Mouse (Mus musculus): ENCODE results near the gene Gm11549.

Gm11549 gene

GRCm38 (mm10) chr3:36478776-36479175 lies 42.8 kb downstream of the Gm11549 start:
- no peak for DNase-seq (ENCODE audit: low spot score)

DNA sequence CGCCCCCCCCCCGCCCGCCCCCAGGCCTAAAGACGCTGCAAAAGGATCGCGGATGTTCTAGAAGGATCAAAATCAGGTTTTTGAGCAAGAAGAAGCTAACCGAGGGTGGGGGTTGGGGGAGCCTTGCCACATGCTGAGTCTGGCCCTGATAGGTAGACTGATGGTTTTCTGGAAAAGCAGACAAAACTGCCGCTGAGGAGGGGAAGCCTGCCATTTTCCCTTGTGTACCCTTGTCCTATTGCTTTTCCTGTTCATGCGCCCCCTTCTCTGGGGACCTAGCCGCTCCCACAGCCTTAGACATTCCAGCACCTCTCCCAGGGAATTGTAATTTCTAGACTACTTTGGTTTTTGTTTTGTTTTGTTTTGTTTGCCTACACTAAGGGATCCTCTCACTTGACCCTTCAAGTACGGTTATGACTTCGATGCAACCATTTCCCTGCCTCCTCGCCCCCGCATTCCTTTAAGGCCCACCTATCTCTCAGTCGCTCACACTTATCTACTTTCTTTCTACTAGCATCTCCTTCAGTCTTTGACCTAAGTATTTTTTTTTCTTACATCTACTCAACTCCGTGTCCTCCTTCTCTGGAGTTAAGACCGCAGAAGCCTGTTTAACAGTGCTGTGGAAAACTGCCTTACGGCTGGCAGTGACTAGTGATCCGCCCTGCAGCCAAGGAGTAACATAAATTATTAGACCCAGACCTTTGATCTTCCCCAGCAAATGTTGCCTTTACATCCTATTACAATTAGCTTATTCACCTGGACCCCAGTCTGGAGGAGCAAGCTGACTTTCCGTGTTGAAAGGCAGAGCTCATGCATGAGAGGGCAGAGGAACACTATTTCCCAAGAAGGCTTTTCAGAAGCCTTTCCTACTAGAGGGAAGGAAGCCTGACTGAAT lies 45.1 kb downstream of the Gm11549 start:
- no peak for DNase-seq (ENCODE audit: low spot score)

GRCm38 (mm10) chr3:36475532-36476087 lies 46.0 kb downstream of the Gm11549 start, which contains the start of the genes Anxa5 and 1810062G17Rik:
TSS of gene Anxa5 (minus strand) at chr3:36475894.
TSS of gene 1810062G17Rik (plus strand) at chr3:36475937.
- peak; percentile 93 for DNase-seq (ENCODE audit: low spot score)

- peak; percentile 39 for DNase-seq (ENCODE audit: low spot score)
Observed at GRCm38 (mm10) chr3:36474938-36475483, 46.6 kb downstream of the Gm11549 start.

GRCm38 (mm10) chr3:36474421-36474820 lies 47.2 kb downstream of the Gm11549 start:
- DNase-seq (ENCODE audit: low spot score): no peak

DNA sequence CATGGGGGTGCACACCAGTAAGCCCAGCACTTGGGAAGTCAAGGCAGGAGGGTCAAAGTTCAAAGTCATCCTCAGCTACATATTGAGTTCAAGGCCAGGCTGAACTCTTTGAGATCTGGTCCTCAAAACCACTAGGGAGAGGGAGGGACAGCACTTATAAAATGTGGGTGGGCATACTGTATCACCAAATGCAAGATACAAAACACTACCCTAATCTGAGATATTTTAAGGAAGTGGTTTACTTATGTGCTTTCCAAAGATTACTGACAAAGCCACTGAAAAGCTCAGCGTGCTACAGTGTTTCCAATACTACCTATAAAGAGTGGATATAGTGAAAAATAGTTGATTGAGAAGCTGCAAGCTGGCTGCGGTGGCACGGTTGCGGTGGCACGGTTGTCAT lies 48.4 kb downstream of the Gm11549 start:
- DNase-seq (ENCODE audit: low spot score): no peak

GRCm38 (mm10) chr3:36471856-36472255 lies 49.8 kb downstream of the Gm11549 start:
- DNase-seq (ENCODE audit: low spot score): no peak

- DNase-seq (ENCODE audit: low spot score): no peak
Observed at GRCm38 (mm10) chr3:36468871-36469270, 52.7 kb downstream of the Gm11549 start.

DNA sequence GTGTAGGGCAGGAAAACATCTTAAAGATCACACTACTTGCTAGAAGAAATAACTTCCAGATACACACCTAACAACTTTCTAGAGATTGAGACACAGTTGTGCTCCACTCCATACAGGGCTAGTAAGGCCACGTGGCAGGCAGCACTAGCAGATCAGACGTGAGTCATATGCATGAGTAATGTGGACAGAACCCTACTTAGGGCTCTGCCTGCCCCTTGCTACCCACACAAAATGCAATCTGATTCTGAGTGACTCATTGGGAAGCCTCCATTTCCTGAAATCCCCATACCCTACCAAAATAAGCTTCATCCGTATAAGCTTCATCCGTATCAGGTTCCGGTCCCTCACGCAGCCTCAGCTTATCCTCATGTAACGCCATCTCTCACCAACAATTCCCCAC lies 54.0 kb downstream of the Gm11549 start:
- no peak for DNase-seq (ENCODE audit: low spot score)

DNA sequence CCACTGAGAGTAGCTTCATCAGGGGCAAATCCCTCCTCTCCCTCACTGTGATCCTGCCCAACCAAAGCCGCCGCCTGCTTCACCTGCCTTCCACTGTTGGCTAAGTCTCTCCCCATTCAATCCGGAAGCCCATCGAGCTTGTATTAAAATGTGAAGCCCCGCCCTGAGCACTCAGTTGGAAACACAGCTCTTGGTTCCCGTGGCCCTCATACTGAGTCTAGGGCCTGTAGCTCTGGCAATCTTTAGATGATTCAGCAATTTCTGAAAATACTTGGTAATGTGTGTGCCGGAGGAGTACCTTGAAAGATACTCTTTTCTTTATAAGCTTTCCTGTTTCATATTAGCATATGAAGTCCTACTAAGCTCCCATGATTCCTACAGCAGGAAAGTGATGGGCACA lies 56.1 kb downstream of the Gm11549 start:
- DNase-seq (ENCODE audit: low spot score): no peak

All from urinary bladder, postnatal 25 days (tissue).